In the genomic region with DNA sequence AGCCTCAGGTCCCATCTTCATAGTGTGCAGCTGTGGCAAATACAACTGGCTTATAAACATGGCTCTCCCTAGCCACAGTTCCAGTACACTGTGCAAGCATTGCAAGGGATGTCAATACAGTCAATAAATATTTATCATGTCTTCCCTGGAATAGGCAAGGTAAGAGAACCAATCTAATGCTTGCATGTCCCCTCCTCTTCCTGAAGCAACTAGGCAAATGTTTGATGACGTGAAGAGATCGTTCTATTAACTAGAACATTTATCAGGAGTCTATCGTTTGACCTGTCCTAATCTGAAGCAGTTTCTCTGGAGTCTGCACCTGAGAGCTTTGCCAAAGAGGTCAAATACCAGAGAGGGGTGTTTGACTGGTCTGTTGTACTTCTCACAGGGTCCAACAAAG, we compare ENCODE assay signal across 24 mouse cellular contexts.
DNase-seq lines count a peak whose midpoint lies in the region; ATAC-seq and TF ChIP-seq lines count a peak whose summit lies in the region.
"Had no signal": no experiment of that assay in that cellular context is flagged by ENCODE, and none has a peak within 500 bp of the region (broad histone marks: within the 10 kb centered on the region; RNA-seq: fewer than 3 reads in every experiment).

No protein-coding gene starts in this region.

- H3K4me1 ChIP-seq in heart, embryonic 10.5 days: no peaks in the 10 kb centered on the region
- H3K4me1 ChIP-seq in kidney, adult 2 months (ENCODE audit: control insufficient read depth, insufficient read depth, low read length): peaks cover 33% of the 10 kb centered on the region
- no peaks in the 10 kb centered on the region for H3K4me1 ChIP-seq in kidney, embryonic 14.5 days (ENCODE audit: control insufficient read depth, insufficient read depth, low read length)
- H3K4me1 ChIP-seq in liver, postnatal 0 days (ENCODE audit: insufficient read depth): peaks cover 9% of the 10 kb centered on the region
- H3K4me1 ChIP-seq: embryonic facial prominence, embryonic 10.5 days; embryonic facial prominence, embryonic 12.5 days; forebrain, embryonic 13.5 days; forebrain, embryonic 15.5 days had no signal

- no peaks in the 10 kb centered on the region for H3K27me3 ChIP-seq in heart, embryonic 10.5 days (ENCODE audit: insufficient read depth, poor library complexity, severe bottlenecking)
- no peaks in the 10 kb centered on the region for H3K27me3 ChIP-seq in kidney, adult 2 months (replicated peaks; ENCODE audit: control insufficient read depth, insufficient read depth, low read length)
- H3K27me3 ChIP-seq in kidney, embryonic 14.5 days (ENCODE audit: control insufficient read depth, insufficient read depth, low read length): no peaks in the 10 kb centered on the region
- no peaks in the 10 kb centered on the region for H3K27me3 ChIP-seq in liver, postnatal 0 days (ENCODE audit: insufficient read depth, low read length)
- H3K27me3 ChIP-seq: CH12.LX; embryonic facial prominence, embryonic 12.5 days; forebrain, embryonic 13.5 days; forebrain, embryonic 15.5 days; Patski had no signal

- intact Hi-C loops in heart, postnatal 14 days (cut with DNase I): no loop called here

- peak; percentile 24 for DNase-seq in heart, embryonic 10.5 days (ENCODE audit: low spot score)
- DNase-seq in heart, postnatal 14 days: no peak
- DNase-seq in kidney, adult 2 months: no peak
- no peak for DNase-seq in liver, postnatal 0 days
- DNase-seq in liver: no peak
- DNase-seq: adrenal gland, adult 8-10 months; adrenal gland, postnatal 14 days; adrenal gland, postnatal 36 days; B cell, adult 2 months; cerebellum, adult 11-12 months; cerebellum, adult 2 months; cerebellum, adult 9-10 months; cerebellum, postnatal 10 days; cerebellum, postnatal 25 days had no signal

- ATAC-seq in kidney, embryonic 14.5 days (ENCODE audit: low FRiP score, low TSS enrichment): no peak
- ATAC-seq in liver, postnatal 0 days: peak; percentile 94
- ATAC-seq: activated CD4-positive, CD25-positive, alpha-beta regulatory T cell, adult 4 months; CD4-positive, CD25-positive, alpha-beta regulatory T cell, adult 4 months; forebrain, embryonic 13.5 days; forebrain, embryonic 15.5 days; Patski had no signal

- no peak for TF ChIP-seq CTCF in kidney, adult 2 months (conservative IDR thresholded peaks at IDR 0.05; ENCODE audit: insufficient read depth, insufficient read length, low read depth, low read length)
- no peak for TF ChIP-seq CTCF in liver, postnatal 0 days (IDR thresholded peaks at IDR 0.05; ENCODE audit: low read depth)

- H3K27ac ChIP-seq in heart, embryonic 10.5 days: no peak overlapping the region
- peak overlapping the region; percentile 3; the same call in 1 of the 2 replicates for H3K27ac ChIP-seq in kidney, adult 2 months (ENCODE audit: insufficient read depth, low read depth, low read length)
- no peak overlapping the region for H3K27ac ChIP-seq in kidney, embryonic 14.5 days (ENCODE audit: low read depth, low read length)
- peak overlapping the region; percentile 64 for H3K27ac ChIP-seq in liver, postnatal 0 days (ENCODE audit: low read depth)
- H3K27ac ChIP-seq: embryonic facial prominence, embryonic 10.5 days; embryonic facial prominence, embryonic 12.5 days; forebrain, embryonic 13.5 days; forebrain, embryonic 15.5 days had no signal

- WGBS in heart, embryonic 10.5 days: 79% methylated on average over 3 of the region's 3 CpGs
- 71% methylated on average over 3 of the region's 3 CpGs for WGBS in kidney, adult 2 months
- 82% methylated on average over 3 of the region's 3 CpGs for WGBS in kidney, embryonic 14.5 days
- 54% methylated on average over 3 of the region's 3 CpGs for WGBS in liver, postnatal 0 days (ENCODE audit: insufficient replicate concordance)

- H3K4me2 ChIP-seq in kidney, embryonic 14.5 days (replicated peaks; ENCODE audit: low read depth, low read length): no peak overlapping the region
- no peak overlapping the region for H3K4me2 ChIP-seq in liver, postnatal 0 days (ENCODE audit: low read depth, low read length)
- H3K4me2 ChIP-seq: embryonic facial prominence, embryonic 12.5 days; forebrain, embryonic 13.5 days; forebrain, embryonic 15.5 days had no signal

- no peak for TF ChIP-seq POLR2A in kidney, adult 2 months (IDR thresholded peaks at IDR 0.05; ENCODE audit: low read depth, low read length)

- no peaks in the 10 kb centered on the region for H3K9me3 ChIP-seq in heart, embryonic 10.5 days
- H3K9me3 ChIP-seq in kidney, embryonic 14.5 days (ENCODE audit: control insufficient read depth, low read length): no peaks in the 10 kb centered on the region
- H3K9me3 ChIP-seq in liver, postnatal 0 days (ENCODE audit: low read length): no peaks in the 10 kb centered on the region
- H3K9me3 ChIP-seq: embryonic facial prominence, embryonic 10.5 days; embryonic facial prominence, embryonic 12.5 days; forebrain, embryonic 13.5 days; forebrain, embryonic 15.5 days; G1E had no signal

- no peak overlapping the region for H3K4me3 ChIP-seq in heart, embryonic 10.5 days
- H3K4me3 ChIP-seq in kidney, adult 2 months (ENCODE audit: insufficient read depth, low read depth, low read length): no peak overlapping the region
- no peak overlapping the region for H3K4me3 ChIP-seq in kidney, embryonic 14.5 days (ENCODE audit: low read length)
- no peak overlapping the region for H3K4me3 ChIP-seq in liver, postnatal 0 days (ENCODE audit: low read depth, low read length)
- H3K4me3 ChIP-seq: embryonic facial prominence, embryonic 10.5 days; embryonic facial prominence, embryonic 12.5 days; forebrain, embryonic 13.5 days; forebrain, embryonic 15.5 days had no signal

- no peak overlapping the region for H3K9ac ChIP-seq in kidney, embryonic 14.5 days (ENCODE audit: low read depth, low read length)
- no peak overlapping the region for H3K9ac ChIP-seq in liver, postnatal 0 days (replicated peaks)
- H3K9ac ChIP-seq: embryonic facial prominence, embryonic 12.5 days; forebrain, embryonic 13.5 days; forebrain, embryonic 15.5 days had no signal

- no peaks in the 10 kb centered on the region for H3K36me3 ChIP-seq in heart, embryonic 10.5 days
- H3K36me3 ChIP-seq in kidney, adult 2 months (ENCODE audit: control insufficient read depth, insufficient read depth, low read length): no peaks in the 10 kb centered on the region; the same call in 1 of the 2 replicates
- H3K36me3 ChIP-seq in kidney, embryonic 14.5 days (ENCODE audit: control insufficient read depth, insufficient read depth, low read length): no peaks in the 10 kb centered on the region
- H3K36me3 ChIP-seq in liver, postnatal 0 days (replicated peaks; ENCODE audit: insufficient read depth, low read length): no peaks in the 10 kb centered on the region
- H3K36me3 ChIP-seq: embryonic facial prominence, embryonic 10.5 days; embryonic facial prominence, embryonic 12.5 days; forebrain, embryonic 15.5 days; G1E had no signal

- TF ChIP-seq EP300 in liver, postnatal 0 days (IDR thresholded peaks at IDR 0.05; ENCODE audit: low read depth): peak; percentile 84

Comparison
In these comparisons a context has a peak if more than half of its experiments do, and no peak if none do; other contexts are left out.
1. H3K27ac ChIP-seq: peak in kidney, adult 2 months (single experiment) and liver, postnatal 0 days (single experiment); none in heart, embryonic 10.5 days (single experiment) and kidney, embryonic 14.5 days (single experiment).